Mouse (Mus musculus): ENCODE results near the gene Rsph9.

- TF ChIP-seq CTCF (conservative IDR thresholded peaks at IDR 0.05; ENCODE audit: low read length) (no peak), POU5F1 (IDR thresholded peaks at IDR 0.05; ENCODE audit: borderline replicate concordance, low read length) (no peak)
These were observed 45.5 kb downstream of the Rsph9 start for GRCm38 (mm10) chr17:46098525-46098924.

Measured in E14TG2a.4 (cell line).